Mouse (Mus musculus): ENCODE results near the gene Peg10. TPM values are rescaled to one million over a fixed set of nuclear protein-coding genes. Genes with fewer than 3 reads are reported as not detected.
"Not testable (repeated sequence)": the region's sequence is repeated elsewhere in the genome, so short reads cannot be mapped to it uniquely, and the experiment has no call there.

The Peg10 gene
- total RNA-seq, 2 experiments from 2014 or later = 9.6 to 18.9 TPM

GRCm38 (mm10) chr6:4747677-4748505 lies 785 bp downstream of the Peg10 start:
- intact Hi-C loops (cut with DNase I) = loop anchor here (5.0 to 10.0 kb wide), 2 partner anchors 367 to 634 kb away; partner anchors contain the start of gene Asb4
- peak; percentile 37 for DNase-seq

DNA sequence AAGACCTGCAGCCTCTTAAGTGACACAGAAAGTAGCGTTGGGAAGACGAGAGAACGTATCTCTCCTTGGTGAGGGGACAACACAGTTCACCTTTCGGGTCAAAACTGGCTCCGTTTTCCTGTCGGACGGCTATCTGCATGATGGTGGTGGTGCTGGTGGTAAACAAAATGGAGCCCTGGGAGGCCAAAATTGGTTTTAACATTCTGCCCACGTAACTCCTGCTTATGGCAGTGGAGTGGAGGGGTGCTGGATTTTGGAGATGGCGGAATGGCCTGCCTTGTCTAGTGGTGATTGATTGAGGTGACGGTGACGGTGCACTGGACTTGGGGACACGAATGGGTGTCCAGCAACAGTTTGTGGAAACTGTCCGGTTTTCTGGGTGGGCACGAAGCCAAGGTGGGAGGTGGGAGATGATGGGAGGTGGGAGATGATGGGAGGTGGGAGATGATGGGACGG lies 1.4 kb downstream of the Peg10 start:
- no peak for DNase-seq
- intact Hi-C loops (cut with DNase I) = loop anchor here (5.0 to 10.0 kb wide), 2 partner anchors 366 to 634 kb away; partner anchors contain the start of gene Asb4

- intact Hi-C loops (cut with DNase I) = loop anchor here (5.0 to 10.0 kb wide), 2 partner anchors 366 to 633 kb away; partner anchors contain the start of gene Asb4
- peak; percentile 97 for DNase-seq
These were observed 2.0 kb downstream of the Peg10 start for GRCm38 (mm10) chr6:4749091-4749490.

- no peak for DNase-seq
- intact Hi-C loops (cut with DNase I) = loop anchor here (10.0 kb wide), 1 partner anchor 153 kb away; the partner anchor contains the start of gene Ppp1r9a
These were observed 4.2 kb downstream of the Peg10 start for GRCm38 (mm10) chr6:4751355-4751754.

DNA sequence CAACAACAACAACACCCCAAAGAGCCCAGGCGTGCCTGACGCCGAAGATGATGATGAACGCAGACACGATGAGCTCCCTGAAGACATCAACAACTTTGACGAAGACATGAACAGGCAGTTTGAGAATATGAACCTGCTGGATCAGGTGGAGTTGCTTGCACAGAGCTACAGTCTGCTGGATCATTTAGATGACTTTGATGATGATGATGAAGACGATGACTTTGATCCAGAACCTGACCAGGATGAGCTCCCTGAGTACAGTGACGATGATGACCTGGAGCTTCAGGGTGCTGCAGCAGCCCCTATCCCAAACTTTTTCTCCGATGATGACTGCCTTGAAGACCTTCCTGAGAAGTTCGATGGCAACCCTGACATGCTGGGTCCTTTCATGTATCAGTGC lies 7.2 kb downstream of the Peg10 start:
- no peak for DNase-seq
- intact Hi-C loops (cut with DNase I) = loop anchor here (10.0 kb wide), 1 partner anchor 151 kb away; the partner anchor contains the start of gene Ppp1r9a

GRCm38 (mm10) chr6:4754886-4755285 lies 7.8 kb downstream of the Peg10 start:
- intact Hi-C loops (cut with DNase I) = loop anchor here (10.0 kb wide), 1 partner anchor 150 kb away; the partner anchor contains the start of gene Ppp1r9a
- DNase-seq = no peak

DNA sequence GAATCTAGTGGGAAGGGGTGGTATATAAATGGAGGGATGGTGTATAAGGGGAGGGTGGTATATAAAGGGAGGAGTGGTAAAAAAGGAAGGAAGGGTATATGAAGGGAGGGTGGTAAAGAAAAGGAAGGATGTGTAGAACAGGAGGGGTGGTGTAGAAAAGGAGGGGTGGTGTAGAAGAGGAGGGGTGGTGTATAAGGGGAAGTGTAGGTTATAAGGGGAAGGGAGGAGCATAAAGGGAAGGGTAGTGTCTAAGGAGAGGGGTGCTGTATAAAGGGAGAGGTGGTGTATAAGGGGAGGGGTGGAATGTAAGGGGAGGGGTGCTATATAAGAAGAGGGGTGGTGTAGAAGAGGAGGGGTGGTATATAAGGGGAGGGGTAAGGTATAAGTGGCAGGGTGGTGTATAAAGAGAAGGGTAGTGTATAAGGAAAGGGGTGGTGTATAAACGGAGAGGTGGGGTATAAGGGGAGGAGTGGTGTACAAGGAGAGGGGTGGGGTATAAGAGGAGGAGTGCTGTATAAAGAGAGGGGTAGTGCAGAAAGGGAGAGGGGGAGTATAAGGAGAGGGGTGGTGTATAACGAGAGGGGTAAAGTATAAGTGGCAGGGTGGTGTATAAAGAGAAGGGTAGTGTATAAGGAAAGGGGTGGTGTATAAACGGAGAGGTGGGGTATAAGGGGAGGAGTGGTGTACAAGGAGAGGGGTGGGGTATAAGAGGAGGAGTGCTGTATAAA lies 14.5 kb downstream of the Peg10 start:
- DNase-seq; intact Hi-C loops (cut with DNase I): not testable (repeated sequence)

DNA sequence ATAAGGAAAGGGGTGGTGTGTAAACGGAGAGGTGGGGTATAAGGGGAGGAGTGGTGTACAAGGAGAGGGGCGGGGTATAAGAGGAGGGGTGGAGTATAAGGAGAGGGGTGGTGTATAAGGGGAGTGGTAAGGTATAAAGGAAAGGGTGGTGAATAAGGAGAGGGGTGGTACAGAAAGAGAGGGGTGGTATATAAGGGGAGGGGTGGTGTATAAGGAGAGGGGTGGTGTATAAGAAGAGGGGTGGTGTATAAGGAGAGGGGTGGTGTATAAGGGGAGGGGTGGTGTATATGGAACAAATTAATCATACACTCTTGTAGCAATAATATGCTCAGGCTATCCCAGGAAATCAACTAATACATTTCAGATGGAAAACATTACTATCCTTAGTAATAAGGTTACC lies 15.1 kb downstream of the Peg10 start:
- intact Hi-C loops (cut with DNase I) = no loop called here
- no peak for DNase-seq

- no peak for DNase-seq
- intact Hi-C loops (cut with DNase I) = no loop called here
These were observed 49.2 kb downstream of the Peg10 start for GRCm38 (mm10) chr6:4796281-4796680.

DNA sequence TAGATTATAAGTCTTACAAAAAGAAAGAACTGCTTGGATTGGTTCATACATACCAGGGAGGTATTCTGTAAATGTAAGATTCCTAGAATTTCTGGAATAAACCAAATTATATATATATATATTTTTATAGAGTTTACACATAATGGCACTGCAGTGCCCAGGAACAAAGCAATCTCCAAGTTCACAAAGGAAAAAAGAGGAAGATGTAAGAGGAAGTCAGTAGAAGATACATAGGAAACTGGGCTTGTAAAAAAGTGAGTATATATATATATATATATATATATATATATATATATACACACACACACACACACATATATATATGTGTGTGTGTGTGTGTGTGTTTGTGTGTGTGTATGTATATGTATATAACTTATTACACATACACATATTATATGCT lies 50.2 kb downstream of the Peg10 start:
- intact Hi-C loops (cut with DNase I); DNase-seq: not testable (repeated sequence)

DNA sequence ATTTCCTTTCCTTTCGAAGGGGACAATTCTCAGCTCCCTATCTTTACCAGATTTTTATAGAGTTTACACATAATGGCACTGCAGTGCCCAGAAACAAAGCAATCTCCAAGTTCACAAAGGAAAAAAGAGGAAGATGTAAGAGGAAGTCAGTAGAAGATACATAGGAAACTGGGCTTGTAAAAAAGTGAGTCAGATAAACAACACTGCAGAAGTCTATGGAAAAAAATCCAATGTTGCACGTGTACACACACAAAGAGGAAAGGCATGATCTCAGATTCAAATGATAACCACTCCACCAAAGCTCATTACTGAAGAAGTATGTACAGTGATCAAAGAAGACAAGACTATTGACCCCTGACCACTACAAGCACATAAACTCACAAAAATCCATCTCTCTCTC lies 51.3 kb downstream of the Peg10 start:
- no peak for DNase-seq
- intact Hi-C loops (cut with DNase I) = no loop called here

GRCm38 (mm10) chr6:4799359-4799758 lies 52.3 kb downstream of the Peg10 start:
- intact Hi-C loops (cut with DNase I) = no loop called here
- DNase-seq = no peak

DNA sequence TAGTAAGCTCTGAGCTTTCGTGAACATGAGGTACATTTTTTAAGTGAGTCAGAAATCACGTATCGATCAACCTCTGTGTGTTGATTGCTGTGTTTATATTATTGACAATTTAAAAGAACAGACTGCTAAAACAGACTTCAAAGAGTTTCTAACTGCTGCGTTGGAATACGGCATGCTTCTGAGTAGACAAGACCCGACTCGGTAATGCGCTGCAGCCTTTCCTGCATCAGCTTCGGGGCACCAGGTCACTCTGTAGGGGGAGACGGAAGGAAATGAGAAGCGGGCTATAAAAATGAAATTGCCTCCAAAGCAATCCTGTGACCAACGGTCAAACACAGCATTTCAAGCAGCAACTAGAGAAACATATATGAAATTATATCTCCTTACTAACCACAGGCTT lies 59.9 kb downstream of the Peg10 start:
- intact Hi-C loops (cut with DNase I) = no loop called here
- no peak for DNase-seq

Other genes with a start within 250 kb of the Peg10 start
- 10 to 100 TPM; 67.5 to 70.6 TPM for gene Col1a2, start 242.5 kb upstream of the Peg10 start, total RNA-seq (2021)
- gene Casd1, start 146.5 kb upstream of the Peg10 start, total RNA-seq (2021) = 10 to 100 TPM; 46.1 to 46.4 TPM
- gene Sgce, start 99 bp upstream of the Peg10 start, total RNA-seq (2021) = 10 to 100 TPM; 39.2 to 41.0 TPM
- gene Ppp1r9a, start 155.6 kb downstream of the Peg10 start, total RNA-seq (2021) = 100 to 1,000 TPM; 107 to 110 TPM